10 mouse cellular contexts compared by ENCODE assay signal in the genomic region with DNA sequence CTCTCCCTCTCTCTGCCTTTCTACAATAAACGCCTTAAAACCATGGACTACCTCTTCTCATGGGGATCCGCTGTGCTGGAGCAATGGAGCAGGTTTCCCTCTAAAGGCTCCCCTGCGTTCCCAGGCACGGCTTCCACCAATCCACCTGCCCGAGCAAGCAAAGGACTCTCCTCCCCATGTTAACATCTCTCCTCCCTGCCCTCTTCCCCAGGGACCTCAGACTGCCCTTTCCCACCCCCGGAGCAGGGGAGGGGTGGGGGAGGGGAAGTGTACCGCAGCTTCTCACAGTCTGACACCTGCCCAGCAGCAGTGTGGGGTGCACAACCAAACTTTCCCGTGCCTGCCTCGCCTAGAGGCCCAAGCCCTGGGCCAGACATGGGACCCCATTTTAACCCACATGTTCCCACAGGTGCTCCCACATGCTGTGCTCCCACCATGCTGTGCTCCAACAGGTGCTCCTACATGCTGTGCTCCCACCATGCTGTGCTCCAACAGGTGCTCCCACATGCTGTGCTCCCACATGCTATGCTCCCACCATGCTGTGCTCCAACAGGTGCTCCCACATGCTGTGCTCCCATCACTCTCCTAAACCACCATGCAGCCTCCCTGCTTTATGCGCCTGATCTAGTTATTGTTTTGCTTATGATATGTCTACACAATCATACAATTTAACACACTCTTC. TPM values are rescaled to one million over a fixed set of nuclear protein-coding genes. Genes with fewer than 3 reads are reported as not detected.
A peak's percentile ranks its signal among the peaks of the same experiment; 100 is the strongest.
DNase-seq lines count a peak whose midpoint lies in the region; ATAC-seq and TF ChIP-seq lines count a peak whose summit lies in the region.
"Had no signal": no experiment of that assay in that cellular context is flagged by ENCODE, and none has a peak within 500 bp of the region (broad histone marks: within the 10 kb centered on the region; RNA-seq: fewer than 3 reads in every experiment).

No protein-coding gene starts in this region.

- no peak overlapping the region for H3K4me3 ChIP-seq in cerebellum, adult 2 months (replicated peaks; ENCODE audit: insufficient read depth, low read depth, low read length)
- H3K4me3 ChIP-seq in stomach, embryonic 16.5 days (replicated peaks; ENCODE audit: low read length): no peak overlapping the region
- no peak overlapping the region for H3K4me3 ChIP-seq in stomach, postnatal 0 days (ENCODE audit: low read depth, low read length)
- no peak overlapping the region for H3K4me3 ChIP-seq in hindbrain, embryonic 16.5 days (ENCODE audit: low read length)
- H3K4me3 ChIP-seq in neural tube, embryonic 14.5 days (ENCODE audit: low read depth, low read length): no peak overlapping the region
- H3K4me3 ChIP-seq: erythroblast, embryonic 14.5 days had no signal

- no peaks in the 10 kb centered on the region for H3K9me3 ChIP-seq in stomach, embryonic 16.5 days (replicated peaks; ENCODE audit: control insufficient read depth, low read length)
- no peaks in the 10 kb centered on the region for H3K9me3 ChIP-seq in stomach, postnatal 0 days (ENCODE audit: control insufficient read depth, low read length)
- H3K9me3 ChIP-seq in hindbrain, embryonic 16.5 days (ENCODE audit: control insufficient read depth, low read length): no peaks in the 10 kb centered on the region
- no peaks in the 10 kb centered on the region for H3K9me3 ChIP-seq in neural tube, embryonic 14.5 days (ENCODE audit: control insufficient read depth, low read length)

- H3K27me3 ChIP-seq in cerebellum, adult 2 months (ENCODE audit: control insufficient read depth, insufficient read depth, low read length): no peaks in the 10 kb centered on the region
- H3K27me3 ChIP-seq in stomach, embryonic 16.5 days (ENCODE audit: control insufficient read depth, insufficient read depth, low read length): no peaks in the 10 kb centered on the region
- H3K27me3 ChIP-seq in stomach, postnatal 0 days (ENCODE audit: control insufficient read depth, insufficient read depth, low read length): no peaks in the 10 kb centered on the region
- H3K27me3 ChIP-seq in hindbrain, embryonic 16.5 days (replicated peaks; ENCODE audit: control insufficient read depth, insufficient read depth, low read length): no peaks in the 10 kb centered on the region
- H3K27me3 ChIP-seq in neural tube, embryonic 14.5 days (ENCODE audit: control insufficient read depth, insufficient read depth, low read length): no peaks in the 10 kb centered on the region

- WGBS in cerebellum, adult 2 months: 32% methylated on average over 10 of the region's 10 CpGs
- WGBS in stomach, embryonic 16.5 days: 25% methylated on average over 10 of the region's 10 CpGs
- WGBS in stomach, postnatal 0 days: 34% methylated on average over 10 of the region's 10 CpGs
- WGBS in hindbrain, embryonic 16.5 days: 16% methylated on average over 10 of the region's 10 CpGs
- WGBS in neural tube, embryonic 14.5 days: 18% methylated on average over 10 of the region's 10 CpGs

- peak overlapping the region; percentile 29; the same call in 1 of the 2 replicates for H3K27ac ChIP-seq in cerebellum, adult 2 months (ENCODE audit: insufficient read depth, low read length)
- H3K27ac ChIP-seq in stomach, embryonic 16.5 days (ENCODE audit: low read length): no peak overlapping the region
- H3K27ac ChIP-seq in stomach, postnatal 0 days (replicated peaks): no peak overlapping the region
- peak overlapping the region; percentile 44; the same call in 1 of the 2 replicates for H3K27ac ChIP-seq in hindbrain, embryonic 16.5 days (ENCODE audit: low read depth, low read length)
- H3K27ac ChIP-seq in neural tube, embryonic 14.5 days (ENCODE audit: low read depth, low read length): no peak overlapping the region

- H3K4me1 ChIP-seq in cerebellum, adult 2 months (ENCODE audit: control insufficient read depth, insufficient read depth, low read length): peaks cover 18% of the 10 kb centered on the region
- peaks cover under 1% of the 10 kb centered on the region; the same call in 1 of the 2 replicates for H3K4me1 ChIP-seq in stomach, embryonic 16.5 days (ENCODE audit: control insufficient read depth, insufficient read depth, low read length)
- H3K4me1 ChIP-seq in stomach, postnatal 0 days (replicated peaks; ENCODE audit: control insufficient read depth, insufficient read depth): no peaks in the 10 kb centered on the region
- H3K4me1 ChIP-seq in hindbrain, embryonic 16.5 days (ENCODE audit: control insufficient read depth, insufficient read depth, low read depth, low read length): peaks cover 23% of the 10 kb centered on the region
- peaks cover 31% of the 10 kb centered on the region for H3K4me1 ChIP-seq in neural tube, embryonic 14.5 days (ENCODE audit: control insufficient read depth, insufficient read depth, low read length)

- peak; percentile 33; the same call in 1 of the 2 replicates for ATAC-seq in stomach, embryonic 16.5 days (ENCODE audit: insufficient read depth, low FRiP score)
- no peak for ATAC-seq in stomach, postnatal 0 days (ENCODE audit: low FRiP score, low TSS enrichment)
- peak; percentile 34 for ATAC-seq in hindbrain, embryonic 16.5 days
- peak; percentile 55 for ATAC-seq in neural tube, embryonic 14.5 days (ENCODE audit: low read depth)

- TF ChIP-seq CTCF in cerebellum, adult 2 months (IDR thresholded peaks at IDR 0.05; ENCODE audit: borderline replicate concordance, insufficient read depth, low read depth, low read length): no peak
- TF ChIP-seq CTCF in stomach, postnatal 0 days (IDR thresholded peaks at IDR 0.05; ENCODE audit: low read depth): no peak

- H3K36me3 ChIP-seq in stomach, embryonic 16.5 days (ENCODE audit: control insufficient read depth, insufficient read depth, low read length): no peaks in the 10 kb centered on the region
- no peaks in the 10 kb centered on the region for H3K36me3 ChIP-seq in stomach, postnatal 0 days (ENCODE audit: control insufficient read depth, insufficient read depth, low read length)
- no peaks in the 10 kb centered on the region for H3K36me3 ChIP-seq in hindbrain, embryonic 16.5 days (ENCODE audit: control insufficient read depth, insufficient read depth, low read length)
- H3K36me3 ChIP-seq in neural tube, embryonic 14.5 days (ENCODE audit: control insufficient read depth, insufficient read depth, low read length): no peaks in the 10 kb centered on the region

- TF ChIP-seq EP300 in stomach, postnatal 0 days (optimal IDR thresholded peaks at IDR 0.05): no peak

- TF ChIP-seq POLR2A in cerebellum, adult 2 months (IDR thresholded peaks at IDR 0.05; ENCODE audit: borderline replicate concordance, insufficient read depth, low read length): no peak

- no peak for DNase-seq in cerebellum, adult 2 months
- no peak for DNase-seq in cerebellum, adult 18-20 months
- no peak for DNase-seq in stomach, postnatal 0 days (ENCODE audit: low spot score)
- no peak for DNase-seq in urinary bladder, postnatal 4 days (ENCODE audit: low spot score in 2 of 2)
- DNase-seq in ovary, postnatal 10 days (ENCODE audit: low spot score): no peak
- DNase-seq: heart, postnatal 10 days had no signal

- no peak overlapping the region for H3K4me2 ChIP-seq in stomach, embryonic 16.5 days (ENCODE audit: low read depth, low read length)
- no peak overlapping the region for H3K4me2 ChIP-seq in stomach, postnatal 0 days (replicated peaks; ENCODE audit: low read depth)
- peak overlapping the region; percentile 39 for H3K4me2 ChIP-seq in hindbrain, embryonic 16.5 days (ENCODE audit: low read length)
- H3K4me2 ChIP-seq in neural tube, embryonic 14.5 days (ENCODE audit: low read depth, low read length): peak overlapping the region; percentile 11; the same call in 1 of the 2 replicates

- no peak overlapping the region for H3K9ac ChIP-seq in stomach, embryonic 16.5 days (ENCODE audit: low read length)
- H3K9ac ChIP-seq in stomach, postnatal 0 days (ENCODE audit: low read length): no peak overlapping the region
- 0 out of 2 replicates have a peak overlapping the region, but pooled peaks have one; percentile 17 for H3K9ac ChIP-seq in hindbrain, embryonic 16.5 days (ENCODE audit: low read depth, low read length)
- no peak overlapping the region for H3K9ac ChIP-seq in neural tube, embryonic 14.5 days (replicated peaks; ENCODE audit: low read depth, low read length)

RNA-seq across cellular contexts. Expression of a gene that starts 57.2 kb away (rescaled TPM):
- polyA plus RNA-seq in cerebellum, adult 2 months (2012; rRNA removed): 59.1 and 59.5 TPM in 2 replicates
- polyA plus RNA-seq in stomach, embryonic 16.5 days (2015; fragmentation: Nextera tagmentation; extraction: Ambion mirVana): 4.6 and 4.9 TPM in 2 replicates
- 2.0 and 2.3 TPM in 2 replicates for polyA plus RNA-seq in stomach, postnatal 0 days (2015; fragmentation: Nextera tagmentation; extraction: Ambion mirVana)
- polyA plus RNA-seq in hindbrain, embryonic 16.5 days (2015; fragmentation: Nextera tagmentation; extraction: Ambion mirVana): 74.9 and 84.2 TPM in 2 replicates
- 75.5 and 83.4 TPM in 2 replicates for polyA plus RNA-seq in neural tube, embryonic 14.5 days (2014; fragmentation: Nextera tagmentation; extraction: Ambion mirVana)

Comparison
In these comparisons a context has a peak if more than half of its experiments do, and no peak if none do; other contexts are left out.
1. H3K27ac ChIP-seq: peak in cerebellum, adult 2 months (single experiment) and hindbrain, embryonic 16.5 days (single experiment); none in stomach, embryonic 16.5 days (single experiment), stomach, postnatal 0 days (single experiment) and neural tube, embryonic 14.5 days (single experiment).
2. H3K4me2 ChIP-seq: peak in hindbrain, embryonic 16.5 days (single experiment) and neural tube, embryonic 14.5 days (single experiment); none in stomach, embryonic 16.5 days (single experiment) and stomach, postnatal 0 days (single experiment).
3. RNA of a gene that starts 57.2 kb away (polyA plus RNA-seq): 75.5 to 83.4 TPM in neural tube, embryonic 14.5 days, 74.9 to 84.2 TPM in hindbrain, embryonic 16.5 days and 59.1 to 59.5 TPM in cerebellum, adult 2 months; 4.6 to 4.9 TPM in stomach, embryonic 16.5 days and 2.0 to 2.3 TPM in stomach, postnatal 0 days; every median in the first group is over 10 times any median in the second.